Mouse (Mus musculus): ENCODE data around the gene Cst12.

- TF ChIP-seq CTCF (IDR thresholded peaks at IDR 0.05; ENCODE audit: low read depth, low read length) (no peak), GATA1 (IDR thresholded peaks at IDR 0.05; ENCODE audit: borderline replicate concordance, low read length) (no peak), TAL1 (conservative IDR thresholded peaks at IDR 0.05; ENCODE audit: low read depth, low read length) (no peak), GATA2 (IDR thresholded peaks at IDR 0.05; ENCODE audit: borderline replicate concordance, low read depth, low read length) (no peak), POLR2AphosphoS5 (IDR thresholded peaks at IDR 0.05; ENCODE audit: insufficient replicate concordance, low read depth, low read length) (no peak)
These were observed 45.2 kb upstream of the Cst12 start for GRCm38 (mm10) chr2:148743846-148744407.
